Mouse (Mus musculus): ENCODE results near the gene Mstn.
A peak's percentile ranks its signal among the peaks of the same experiment; 100 is the strongest.

Gene Mstn

DNA sequence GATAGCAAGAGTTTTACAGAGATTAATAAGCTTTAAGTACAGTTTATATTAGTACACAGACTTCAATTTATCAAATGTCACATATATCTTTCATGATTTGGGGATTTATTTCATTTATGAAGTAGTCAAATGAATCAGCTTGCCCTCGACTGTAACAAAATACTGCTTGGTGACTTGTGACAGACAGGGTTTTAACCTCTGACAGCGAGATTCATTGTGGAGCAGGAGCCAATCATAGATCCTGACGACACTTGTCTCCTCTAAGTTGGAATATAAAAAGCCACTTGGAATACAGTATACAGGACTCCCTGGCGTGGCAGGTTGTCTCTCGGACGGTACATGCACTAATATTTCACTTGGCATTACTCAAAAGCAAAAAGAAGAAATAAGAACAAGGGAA lies at the start of gene Mstn:
TSS of gene Mstn (plus strand) at position 301 of the 400 bp plus-strand sequence.
- DNase-seq, result no peak

DNA sequence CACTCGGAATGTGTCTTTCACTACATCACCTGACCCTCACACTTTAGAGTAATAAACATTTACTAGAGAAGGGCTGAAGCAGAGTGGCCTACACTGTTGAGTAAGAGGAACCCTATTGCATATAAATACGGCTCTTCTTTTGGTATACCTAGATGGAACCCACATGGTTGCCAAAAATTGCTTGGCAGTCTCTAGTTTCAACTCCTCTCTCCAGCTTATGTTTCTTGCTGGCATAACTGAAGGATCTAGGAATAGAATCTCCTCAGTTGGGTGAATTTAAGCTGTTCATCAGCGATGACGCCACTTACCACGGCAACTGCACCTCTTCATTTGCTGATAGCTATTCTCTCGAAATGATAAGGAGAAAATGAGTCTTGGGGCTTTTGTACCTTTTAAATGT lies 46.7 kb upstream of the Mstn start:
- no peak for DNase-seq

DNA sequence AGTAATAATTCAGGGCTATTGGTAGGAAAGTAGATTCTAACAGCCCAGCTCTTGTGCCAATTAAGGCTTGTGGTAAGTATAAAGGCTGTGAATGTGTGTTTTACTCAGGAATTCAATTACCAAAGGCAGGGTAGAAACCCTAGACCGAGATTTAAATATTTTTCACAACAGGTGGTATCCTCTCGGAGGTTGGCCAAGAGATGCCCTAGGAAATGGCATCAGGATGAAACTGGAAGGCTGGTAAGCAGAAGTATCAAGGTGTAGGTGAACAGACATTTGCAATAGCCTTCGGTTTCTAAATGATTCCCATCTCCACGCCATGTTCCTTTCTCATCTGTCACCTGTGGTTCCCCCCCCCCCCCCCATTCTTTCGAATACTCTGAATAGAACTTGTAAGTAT lies 45.8 kb upstream of the Mstn start:
- DNase-seq, result no peak

DNA sequence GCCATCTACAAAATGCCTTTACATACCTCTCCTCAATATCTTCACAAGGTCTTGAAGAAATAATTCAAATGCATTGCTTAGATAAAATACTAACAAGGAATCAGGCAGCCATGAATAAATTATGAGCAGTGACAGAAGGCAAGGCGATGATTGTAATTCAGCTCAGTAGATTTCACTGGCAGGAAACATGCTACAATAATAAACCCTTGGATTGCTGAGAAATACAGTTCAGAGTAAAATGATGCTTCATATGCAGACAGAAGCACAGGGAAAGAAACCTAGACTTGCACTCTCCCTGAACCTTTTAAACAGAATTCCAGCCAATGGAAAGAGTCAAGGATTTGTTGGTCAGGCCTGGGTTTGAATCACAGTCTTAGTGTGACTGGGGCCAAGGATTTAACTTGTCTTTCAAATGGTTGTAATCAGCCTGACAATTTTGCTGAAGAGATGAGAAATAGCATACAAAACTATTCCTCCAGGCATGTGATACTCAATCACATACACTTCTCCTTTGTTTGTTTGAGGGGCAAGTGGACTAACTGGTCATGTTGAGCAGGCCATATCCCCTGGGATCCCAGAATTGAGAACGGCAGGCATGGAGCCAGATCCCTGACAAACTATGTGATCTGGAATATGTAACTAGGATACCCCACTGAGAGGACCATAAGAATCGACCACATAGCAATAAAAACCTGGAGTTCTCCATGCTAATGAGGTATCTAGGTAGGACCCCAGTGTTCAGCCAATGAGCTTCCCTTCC lies 42.5 kb upstream of the Mstn start:
- no peak for DNase-seq

DNA sequence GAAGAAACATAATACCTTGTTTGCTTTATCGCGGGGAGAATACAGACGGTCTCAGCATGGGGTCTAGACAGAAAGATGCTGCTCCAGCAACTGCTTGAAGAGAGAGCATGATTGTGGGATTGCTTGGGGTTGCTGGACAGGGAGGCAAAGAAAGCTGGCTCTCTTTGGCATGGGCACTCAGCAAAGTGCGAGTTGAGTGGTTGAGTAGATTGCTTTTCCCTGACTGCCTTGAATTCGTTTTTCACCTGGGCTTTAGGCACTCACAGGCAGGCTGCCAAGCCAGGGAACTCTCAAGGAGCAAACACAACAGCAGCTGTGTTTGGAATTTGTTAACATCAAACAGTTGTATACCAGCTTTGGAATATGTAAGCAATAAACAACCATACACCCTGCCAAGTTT lies 41.4 kb upstream of the Mstn start, which contains the start of gene 1700019D03Rik:
TSS of gene 1700019D03Rik (minus strand) at position 101 of the 400 bp plus-strand sequence.
- no peak for DNase-seq

DNA sequence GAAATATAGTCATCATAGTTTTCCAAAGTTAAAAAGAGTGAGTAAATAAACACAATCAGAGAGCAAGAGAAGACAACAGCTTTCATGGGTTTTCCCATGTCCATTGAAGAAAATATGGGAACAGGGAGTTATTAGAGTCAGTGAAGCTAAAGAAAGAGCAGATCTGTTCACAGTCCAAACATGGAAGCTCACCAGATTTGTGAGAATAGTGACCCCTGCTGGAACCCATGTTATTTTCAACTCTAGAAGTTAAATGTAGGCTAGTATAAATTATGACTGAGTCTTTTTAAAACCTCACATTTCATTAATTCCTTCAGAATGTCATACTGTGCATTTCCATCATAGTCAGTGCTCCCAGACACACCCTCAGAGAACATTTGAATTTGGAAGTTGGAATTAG lies 28.9 kb upstream of the Mstn start:
- DNase-seq, result no peak

DNA sequence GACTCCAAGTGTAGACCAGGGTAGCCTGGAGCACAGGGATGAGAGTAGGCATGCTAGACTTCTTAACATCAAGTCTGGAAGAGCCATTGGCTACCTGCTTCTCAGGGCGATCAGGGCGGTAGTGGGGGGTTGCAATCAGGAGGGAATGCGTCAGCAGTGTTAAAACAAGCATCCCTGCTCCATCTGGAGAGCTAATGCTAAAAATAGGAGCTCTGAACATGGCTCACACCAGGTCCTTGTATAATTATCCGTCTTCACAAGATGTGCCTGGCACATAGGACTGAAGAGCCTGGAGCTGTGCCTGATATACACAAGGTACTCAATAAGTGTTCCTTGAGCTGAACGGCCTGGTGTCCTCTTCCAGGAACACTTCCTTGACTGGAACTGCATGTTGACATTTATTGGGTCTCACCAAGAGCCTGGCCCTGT lies 24.0 kb upstream of the Mstn start:
- peak; percentile 41 to 55 for DNase-seq

DNA sequence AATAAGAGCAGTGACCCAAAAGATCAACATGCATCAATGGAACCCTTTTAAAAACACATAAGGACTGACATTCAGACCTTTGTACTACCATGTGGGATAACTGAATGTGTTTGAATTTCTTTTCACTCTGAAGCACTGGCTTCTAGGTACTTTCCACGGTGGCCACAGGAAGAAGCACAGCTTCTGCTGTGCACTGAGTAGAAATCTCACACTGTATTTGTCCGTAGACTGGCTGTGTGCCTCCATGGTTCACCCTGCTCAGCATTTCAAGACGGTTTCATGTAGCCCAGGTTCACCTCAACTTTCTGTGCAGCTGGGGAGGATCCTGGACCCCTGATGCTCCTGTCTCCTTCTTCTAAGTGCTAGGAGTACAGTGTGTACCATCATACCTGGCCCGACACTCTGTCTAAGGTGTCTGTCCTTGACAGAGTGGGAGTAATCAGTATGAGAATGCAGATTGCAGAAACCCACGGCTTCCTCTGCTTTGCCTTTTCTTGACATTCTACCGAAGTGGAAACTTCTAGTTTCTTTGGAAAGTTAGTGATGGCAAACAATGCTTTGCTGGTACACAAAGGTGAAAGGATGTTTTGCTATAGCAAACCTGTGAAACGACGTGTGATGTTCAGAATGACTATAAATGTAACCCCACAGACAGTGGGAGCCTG lies 11.5 kb upstream of the Mstn start:
- DNase-seq, result no peak

DNA sequence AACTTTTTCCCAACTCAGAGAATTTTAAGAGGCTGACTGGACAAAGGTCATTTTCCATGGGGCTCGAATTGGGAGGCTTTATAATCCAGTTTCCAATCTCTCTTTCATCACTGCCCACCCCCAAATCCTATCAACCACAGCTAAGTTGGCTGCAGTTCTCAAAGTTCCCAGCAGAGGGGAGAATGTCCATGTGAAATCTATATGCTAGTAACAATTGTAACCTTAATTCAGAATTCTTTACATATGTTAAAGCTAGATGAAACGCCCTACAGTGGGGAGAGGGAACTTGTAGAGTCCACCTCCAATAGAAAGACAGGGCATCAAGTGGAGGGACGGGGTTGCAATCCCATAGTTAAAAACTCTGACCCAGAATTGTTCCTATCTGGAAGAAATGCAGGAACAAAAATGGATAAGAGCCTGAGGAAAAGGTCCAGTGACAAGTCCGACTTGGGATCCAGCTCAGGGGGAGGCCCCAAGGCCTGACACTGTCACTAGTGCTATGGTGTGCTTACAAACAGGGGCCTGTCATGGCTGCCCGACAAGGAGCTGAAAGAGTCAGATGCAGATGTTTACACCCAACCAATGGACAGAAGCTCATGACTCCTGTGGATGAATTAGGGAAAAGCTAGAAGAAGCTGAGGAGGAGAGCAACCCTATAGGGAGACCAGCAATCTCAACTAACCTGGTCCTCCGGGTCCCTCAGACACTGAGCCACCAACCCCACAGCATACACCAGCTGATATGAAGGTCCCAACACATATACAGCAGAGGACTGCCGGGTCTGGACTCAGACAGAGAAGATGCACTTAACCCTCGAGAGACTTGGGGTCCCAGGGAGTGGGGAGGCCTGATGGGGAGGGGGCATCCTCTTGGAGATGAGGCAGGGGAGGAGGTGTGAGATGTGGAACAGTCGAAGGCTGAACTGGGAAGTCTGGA lies 8.1 kb upstream of the Mstn start:
- peak; percentile 66 to 81 for DNase-seq

DNA sequence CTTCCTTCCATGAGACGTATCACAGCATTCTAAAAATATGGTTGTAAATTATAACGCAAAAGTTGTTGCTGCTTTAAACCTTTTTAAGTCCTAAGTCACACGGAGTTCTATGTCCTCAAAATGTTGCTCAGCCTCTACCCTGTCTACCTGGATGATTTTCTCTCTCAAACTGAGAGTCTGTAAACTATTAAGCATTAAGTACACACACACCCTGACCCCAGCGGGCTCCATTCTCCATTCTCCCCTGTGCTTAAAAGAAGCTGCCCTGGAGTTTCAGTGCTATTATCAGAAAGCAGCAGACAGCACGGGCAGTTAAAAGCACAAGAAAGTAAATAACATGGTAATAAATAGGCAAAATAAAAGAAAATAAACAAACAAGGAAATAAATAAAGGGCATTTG lies 2.3 kb upstream of the Mstn start:
- no peak for DNase-seq

DNA sequence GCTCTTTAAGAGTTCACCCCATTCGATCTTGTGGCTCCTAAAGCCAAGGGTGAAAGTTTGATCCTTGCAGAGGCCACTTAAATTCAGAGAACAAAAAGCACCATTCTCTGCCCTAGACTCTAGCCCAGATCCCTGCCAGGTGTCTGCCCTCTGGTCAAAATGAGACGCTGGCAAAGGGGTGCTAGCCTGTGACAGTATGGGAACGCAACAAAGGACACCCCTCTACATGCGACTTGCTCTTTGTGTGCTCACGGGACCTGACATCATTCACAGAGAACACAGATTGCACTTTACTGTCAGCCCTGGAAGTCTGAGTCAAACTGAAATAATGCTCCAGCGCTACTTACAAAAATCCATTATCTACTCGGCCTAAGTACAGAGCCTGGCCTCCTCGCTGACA lies 941 bp upstream of the Mstn start:
- no peak for DNase-seq

DNA sequence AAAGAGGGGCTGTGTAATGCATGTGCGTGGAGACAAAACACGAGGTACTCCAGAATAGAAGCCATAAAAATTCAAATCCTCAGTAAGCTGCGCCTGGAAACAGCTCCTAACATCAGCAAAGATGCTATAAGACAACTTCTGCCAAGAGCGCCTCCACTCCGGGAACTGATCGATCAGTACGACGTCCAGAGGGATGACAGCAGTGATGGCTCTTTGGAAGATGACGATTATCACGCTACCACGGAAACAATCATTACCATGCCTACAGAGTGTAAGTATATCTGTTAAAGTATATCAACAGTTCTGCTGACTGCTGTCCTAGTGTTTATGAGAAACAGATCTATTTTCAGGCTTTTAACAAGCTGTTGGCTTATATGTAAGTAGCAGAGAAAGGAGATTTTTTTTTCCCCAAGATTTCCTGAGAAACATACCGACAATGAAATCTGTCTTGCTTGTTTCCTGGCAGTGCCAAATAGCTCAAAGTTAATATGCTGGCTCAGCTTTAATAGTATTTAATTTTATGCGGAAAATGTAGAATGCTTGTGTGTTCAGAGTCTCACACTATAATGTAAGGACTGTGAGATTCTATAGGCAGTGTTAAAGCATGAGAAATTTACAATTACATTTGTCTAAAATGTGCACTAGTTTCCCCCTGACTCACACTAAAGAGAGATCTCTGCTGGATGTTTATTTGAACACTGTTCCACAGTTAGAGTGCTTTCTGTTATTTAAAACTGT lies 600 bp downstream of the Mstn start:
- no peak for DNase-seq

DNA sequence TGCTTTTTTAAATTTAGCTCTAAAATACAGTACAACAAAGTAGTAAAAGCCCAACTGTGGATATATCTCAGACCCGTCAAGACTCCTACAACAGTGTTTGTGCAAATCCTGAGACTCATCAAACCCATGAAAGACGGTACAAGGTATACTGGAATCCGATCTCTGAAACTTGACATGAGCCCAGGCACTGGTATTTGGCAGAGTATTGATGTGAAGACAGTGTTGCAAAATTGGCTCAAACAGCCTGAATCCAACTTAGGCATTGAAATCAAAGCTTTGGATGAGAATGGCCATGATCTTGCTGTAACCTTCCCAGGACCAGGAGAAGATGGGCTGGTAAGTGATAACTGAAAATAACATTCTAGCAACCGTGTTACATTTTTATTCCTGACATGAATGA lies 2.5 kb downstream of the Mstn start:
- DNase-seq, result no peak

DNA sequence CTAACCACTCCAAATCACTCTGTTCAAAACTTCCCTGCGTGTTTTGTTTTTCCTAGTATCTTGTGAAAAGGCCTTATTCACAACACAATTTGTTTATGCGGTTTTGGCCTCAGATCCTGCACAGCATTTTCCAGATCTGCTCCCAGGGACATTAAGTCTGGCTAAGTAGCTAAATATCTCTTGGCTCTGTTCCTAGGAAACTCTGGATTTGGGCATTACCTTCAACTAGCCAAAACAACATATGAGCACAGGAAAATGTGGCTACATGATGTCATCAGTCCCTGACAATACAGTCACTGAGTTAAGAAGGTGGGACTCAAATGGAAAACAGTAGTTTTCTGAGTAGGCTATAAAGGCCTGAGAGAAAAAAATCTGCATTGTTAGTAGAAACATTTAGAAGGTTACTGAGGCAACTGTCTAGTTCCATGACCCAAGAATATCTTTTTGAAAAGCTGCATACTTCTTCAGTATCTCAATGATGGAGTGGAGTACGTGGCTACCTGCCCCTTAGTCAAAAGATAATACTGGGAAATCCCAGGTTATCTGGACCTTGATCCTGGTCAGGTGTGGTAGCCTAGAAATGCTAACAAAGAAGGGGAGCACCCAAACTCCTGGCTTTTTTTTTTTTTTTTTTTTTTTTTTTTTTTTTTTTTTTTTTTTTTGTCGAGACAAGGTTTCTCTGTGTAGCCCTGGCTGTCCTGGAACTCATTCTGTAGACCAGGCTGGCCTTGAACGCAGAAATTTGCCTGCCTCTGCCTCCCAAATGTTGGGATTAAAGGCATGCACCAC lies 8.5 kb downstream of the Mstn start:
- DNase-seq, result no peak

DNA sequence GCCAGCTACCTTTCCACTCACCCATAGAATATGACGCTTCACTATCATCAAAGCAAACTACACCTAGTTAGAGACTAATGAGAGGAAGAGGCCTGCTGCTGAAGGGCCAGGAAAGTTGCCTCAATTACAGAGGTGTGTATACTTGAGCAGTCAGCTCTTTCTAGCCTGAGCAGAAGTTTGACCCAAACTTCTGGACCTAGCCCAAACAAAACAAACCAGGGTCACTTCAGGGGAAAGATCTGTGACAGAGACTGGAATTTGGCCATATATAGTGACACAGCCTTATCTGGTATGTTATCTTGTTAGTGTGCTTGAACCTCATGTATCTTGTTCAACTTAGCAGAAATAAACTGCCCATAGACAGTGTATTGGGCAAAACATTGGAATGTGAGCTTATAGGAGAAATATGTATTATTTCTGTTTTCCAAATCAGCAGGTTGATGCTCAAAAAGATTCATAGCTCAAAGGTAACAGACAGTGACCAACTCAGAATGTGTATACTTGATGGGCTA lies 9.3 kb downstream of the Mstn start:
- DNase-seq, result no peak

DNA sequence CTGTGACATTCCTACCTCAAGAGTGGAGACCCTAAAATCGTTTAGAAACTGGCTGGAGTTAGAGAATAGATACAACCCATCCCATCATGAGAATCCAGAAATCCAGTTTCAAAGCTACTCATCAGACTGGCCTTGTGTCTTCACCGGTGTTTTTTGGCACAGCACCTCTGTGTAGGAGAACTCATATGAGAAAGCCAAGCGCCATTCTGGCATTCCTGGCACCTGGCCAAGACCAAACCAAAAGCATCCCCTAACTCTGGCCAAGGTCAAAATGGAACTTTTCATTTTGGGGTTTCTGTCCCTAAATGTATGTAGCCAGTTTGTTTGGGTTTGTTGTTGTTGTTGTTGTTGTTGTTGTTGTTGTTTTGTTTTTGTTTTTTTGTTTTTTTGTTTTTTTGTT lies 15.2 kb downstream of the Mstn start:
- DNase-seq, result peak; percentile 34 to 52

DNA sequence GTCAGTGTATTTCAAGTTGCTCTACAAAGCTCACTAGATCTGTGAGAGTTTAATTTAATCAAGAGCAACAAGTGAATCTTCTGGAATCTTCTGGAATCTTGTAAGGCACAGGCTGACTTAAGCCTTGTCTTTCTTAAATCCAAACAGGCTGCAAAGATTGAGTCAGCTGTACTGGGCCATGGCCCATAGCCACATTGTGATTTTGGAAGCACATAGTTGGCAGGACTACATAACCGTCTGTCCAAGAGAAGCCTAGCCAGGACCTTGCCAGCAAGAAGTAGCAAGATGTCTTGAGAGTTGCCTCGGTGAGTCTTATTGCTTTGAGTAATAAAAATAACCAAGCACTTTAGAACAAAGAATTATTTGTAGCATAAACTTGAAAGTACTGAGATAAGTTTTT lies 18.4 kb downstream of the Mstn start:
- peak; percentile 42 to 57 for DNase-seq

DNA sequence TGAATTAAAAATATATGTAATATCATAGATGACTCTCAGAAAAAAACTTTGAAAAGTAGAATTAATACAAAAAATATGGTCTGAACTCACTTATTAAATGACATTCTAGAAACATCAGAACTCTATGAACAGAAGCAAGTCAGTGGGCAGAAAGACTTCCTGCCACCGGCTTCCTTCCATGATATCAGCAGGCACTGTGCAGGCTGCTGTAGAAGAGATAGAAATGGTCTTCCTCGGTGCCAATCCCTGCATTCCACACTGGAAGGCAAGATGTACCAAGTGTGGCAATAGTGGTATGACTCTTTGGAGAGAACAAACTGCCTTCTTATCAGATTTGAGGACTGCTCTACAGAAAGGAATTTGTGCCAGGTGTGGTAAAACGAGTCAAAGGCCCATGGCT lies 19.2 kb downstream of the Mstn start:
- DNase-seq, result no peak

DNA sequence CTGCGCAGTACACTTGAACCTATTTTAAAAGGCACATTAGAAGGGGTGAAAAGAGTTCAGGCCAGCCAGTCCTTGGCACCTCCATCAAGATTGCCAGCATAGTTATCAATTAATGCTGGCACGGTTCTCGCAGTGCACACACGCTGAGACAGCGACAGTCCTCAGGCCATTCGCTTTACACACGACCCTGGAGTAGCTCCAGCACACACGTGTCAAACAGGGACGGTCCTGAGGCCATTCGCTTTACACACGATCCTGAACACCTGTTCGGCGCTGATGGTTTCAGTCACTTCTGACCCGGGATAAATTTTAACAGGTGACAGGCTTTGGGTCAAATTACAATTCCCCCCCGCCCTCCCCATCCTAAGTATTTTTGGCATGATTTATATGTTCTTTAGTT lies 23.8 kb downstream of the Mstn start:
- DNase-seq, result no peak

DNA sequence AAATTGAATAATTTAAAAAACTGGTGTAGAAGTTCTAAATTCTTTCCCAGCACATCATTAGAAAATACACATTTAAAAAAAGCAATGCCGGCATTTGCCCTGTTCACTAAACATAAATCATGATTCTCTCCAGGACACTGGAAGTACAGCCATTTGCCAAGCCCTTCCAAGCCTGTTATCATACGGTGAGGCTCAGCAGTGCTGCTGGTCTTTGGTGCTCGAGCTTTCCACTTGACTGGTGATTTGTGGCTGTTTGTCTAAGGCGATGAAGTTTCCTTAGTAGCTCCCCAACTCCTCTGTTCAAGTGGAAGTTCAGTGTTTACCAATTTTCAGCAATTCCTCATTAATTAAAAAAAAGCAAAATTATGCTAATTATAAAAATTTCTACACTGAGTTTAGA lies 24.6 kb downstream of the Mstn start:
- DNase-seq, result no peak

DNA sequence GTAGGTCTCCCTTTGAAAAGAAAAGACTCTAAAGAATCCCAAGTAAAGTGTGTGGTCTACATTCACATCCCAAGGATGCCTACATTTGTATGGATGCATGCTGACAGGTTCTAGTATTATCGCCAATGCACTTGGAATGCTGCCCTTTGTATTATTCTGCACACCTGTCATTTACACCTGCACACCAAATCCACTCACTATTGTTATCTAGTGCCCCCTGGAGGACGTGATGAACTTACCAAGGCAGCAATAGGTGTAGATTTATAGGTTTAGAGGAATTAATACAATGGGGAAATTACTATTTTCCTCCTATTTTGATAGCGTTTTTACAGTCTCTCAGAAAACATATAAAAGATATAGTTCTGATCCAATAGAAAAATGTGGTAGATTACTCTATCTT lies 31.7 kb downstream of the Mstn start:
- DNase-seq, result peak; percentile 44 to 69

DNA sequence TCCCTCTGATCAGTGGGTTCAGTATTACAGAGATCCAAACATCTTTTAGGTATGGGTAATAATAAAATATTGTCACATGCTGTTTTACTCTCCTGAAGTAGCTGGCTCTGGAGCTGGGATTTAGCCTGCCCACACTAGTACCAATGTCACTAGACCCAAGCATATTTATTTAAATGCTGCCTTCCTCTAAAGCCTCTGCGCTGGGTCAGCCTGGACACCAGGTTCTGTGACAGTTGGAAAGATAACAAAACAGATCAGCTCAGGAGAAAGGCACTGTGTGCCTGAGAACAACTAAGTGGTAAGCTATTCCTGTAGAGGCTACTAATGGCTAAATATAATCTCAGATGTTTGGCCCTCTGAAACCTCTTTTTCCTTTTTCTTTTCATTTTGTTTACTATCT lies 49.1 kb downstream of the Mstn start:
- no peak for DNase-seq

Data from cerebellum, postnatal 36 days (tissue).